Mouse (Mus musculus) retina, embryonic 14.5 days (tissue): ENCODE measurements at regions not wholly inside any gene's neighbourhood (a gene's known extent, or its start where the extent isn't known, plus 50 kb on each side); places are given as distances from the start of the nearest gene placed in this dataset.
"Not testable (repeated sequence)": the region's sequence is repeated elsewhere in the genome, so short reads cannot be mapped to it uniquely, and the experiment has no call there.

Experiments
- DNase-seq: peaks from one replicate; pipeline ENCODE4 v3.0.0-alpha.2; 2015; ENCODE audit warnings: low spot score

DNA sequence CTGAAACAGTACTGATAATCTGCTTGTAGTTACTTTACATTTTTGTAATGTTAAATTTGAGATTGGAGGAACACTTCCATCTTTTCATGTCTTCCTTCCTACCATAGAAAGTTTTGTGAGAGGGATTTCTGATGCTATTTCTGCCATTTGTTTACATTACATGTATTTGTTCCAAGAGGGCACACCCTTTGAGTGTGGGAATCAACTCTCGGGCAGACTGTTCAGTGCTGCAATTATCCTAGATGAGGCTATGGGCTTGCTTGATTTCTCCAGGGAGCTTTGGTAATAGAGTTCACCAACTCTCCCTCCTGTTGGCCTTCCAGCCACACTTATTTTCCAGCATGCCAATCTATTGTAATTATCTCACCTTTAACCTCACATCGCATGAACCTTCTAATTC lies 52.4 kb downstream of the Gm13691 start:
- DNase-seq, result no peak

DNA sequence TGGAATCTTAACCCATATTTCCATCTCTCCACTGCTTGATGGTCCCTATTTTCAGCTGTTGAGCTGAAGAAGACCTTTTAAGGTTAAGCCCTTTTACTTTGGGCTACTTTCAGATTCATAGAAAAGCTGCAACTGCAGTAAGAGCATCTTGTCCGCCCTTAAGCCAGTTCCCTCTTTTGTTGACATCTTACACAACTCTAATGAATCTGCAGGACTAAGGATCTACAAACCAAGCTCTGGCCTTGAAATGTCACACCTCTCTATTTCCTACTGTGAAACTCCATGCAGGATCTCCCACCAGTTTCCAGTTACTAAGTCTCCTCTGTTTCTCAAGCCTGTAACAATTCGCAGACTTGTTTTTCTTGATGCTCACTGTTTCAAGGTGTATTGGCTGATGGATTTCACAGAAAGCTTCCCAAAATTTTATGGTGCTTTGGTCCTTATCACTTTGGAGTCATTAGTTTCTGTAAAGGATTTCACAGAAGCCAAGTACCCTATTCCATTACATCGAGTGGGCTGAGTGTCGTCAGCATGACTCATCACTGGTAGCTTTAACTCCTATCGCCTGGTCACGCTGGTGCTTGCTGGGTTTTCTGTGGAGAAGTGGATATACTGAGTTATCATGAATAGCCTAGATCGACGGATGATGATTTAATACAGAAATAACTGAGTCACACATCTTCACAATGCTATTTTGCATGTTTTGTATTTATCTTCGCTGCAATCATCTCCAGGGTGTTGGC lies 58.2 kb downstream of the Gm13691 start:
- no peak for DNase-seq

DNA sequence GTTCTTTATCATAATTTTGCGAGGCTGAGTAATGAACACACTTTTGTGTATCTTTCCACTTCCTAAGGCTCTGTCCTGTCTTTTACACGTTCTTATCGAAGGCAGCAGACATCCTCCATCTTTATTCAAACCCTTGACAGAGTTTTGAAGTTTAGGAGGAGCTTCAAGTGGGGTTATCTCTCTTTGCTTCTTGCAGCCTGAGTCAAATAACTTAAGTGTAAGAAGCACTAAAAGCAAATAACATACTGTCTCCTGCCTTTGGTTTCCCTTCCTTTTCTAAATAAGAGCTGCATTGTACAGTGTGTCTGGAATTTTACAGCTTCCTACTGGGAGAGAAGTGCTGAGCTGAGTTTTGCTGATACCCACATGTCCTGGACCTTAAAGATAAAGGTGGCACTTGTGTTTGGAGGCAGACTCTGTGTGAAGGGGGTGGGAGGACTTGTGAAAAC lies 61.6 kb downstream of the Gm13691 start:
- DNase-seq, result no peak

DNA sequence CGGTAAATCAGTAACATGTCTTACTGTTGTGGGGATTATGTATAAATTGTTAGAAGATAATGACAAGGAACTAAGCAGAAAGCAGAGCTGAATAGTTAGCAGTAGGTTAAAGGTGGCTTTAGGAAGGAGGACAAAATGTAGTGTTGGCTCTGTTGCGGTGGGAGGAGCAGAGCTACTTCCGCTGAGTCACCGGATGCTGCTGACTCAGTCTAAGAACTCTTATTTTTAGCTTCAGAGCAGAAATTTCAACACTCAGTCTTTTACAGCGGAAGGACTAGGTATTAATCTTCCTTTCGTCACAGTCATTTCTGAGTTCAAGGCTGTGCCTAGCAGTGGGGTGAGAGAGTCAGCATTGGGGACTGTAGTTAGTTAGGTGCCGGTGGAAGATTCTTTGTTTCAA lies 68.9 kb downstream of the Gm13691 start:
- DNase-seq, result no peak

DNA sequence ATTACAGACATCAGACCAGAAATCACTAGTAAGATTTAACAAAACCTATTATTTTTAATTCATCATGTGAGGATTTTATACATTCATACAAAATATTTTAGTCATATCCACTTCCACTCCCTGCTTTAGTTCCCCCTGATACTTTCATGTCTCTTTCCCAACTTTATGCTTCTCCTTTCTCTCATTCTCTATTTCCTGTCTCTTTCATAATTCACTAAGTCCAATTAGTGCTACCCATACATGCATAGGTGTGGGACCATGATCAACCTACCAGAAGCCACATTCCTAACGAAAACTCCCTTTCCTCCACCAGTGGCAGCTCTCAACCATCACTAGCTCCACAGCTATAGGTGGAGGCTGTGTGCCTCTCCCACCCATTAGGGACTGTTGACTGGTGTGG lies 70.9 kb downstream of the Gm13691 start:
- no peak for DNase-seq

DNA sequence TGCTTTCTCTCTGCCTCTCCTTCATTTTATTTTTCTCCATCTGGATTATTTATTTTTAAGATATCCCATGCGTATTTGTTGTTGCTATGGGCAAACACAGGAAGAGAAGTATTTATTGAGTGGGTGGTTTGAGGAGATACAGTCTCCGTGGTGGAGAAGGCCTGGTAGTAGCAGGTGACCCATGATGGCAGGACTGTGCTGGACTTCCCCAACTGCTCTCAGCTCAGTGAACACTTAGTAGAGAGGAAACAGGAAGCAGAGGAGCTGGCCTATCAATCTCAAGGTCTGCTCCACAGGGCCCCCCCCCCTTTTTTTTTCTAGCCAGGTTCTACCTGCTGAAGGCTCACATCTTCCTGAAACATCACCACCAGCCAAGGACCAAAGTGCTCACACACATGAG lies 74.0 kb downstream of the Gm13691 start:
- DNase-seq, result no peak

DNA sequence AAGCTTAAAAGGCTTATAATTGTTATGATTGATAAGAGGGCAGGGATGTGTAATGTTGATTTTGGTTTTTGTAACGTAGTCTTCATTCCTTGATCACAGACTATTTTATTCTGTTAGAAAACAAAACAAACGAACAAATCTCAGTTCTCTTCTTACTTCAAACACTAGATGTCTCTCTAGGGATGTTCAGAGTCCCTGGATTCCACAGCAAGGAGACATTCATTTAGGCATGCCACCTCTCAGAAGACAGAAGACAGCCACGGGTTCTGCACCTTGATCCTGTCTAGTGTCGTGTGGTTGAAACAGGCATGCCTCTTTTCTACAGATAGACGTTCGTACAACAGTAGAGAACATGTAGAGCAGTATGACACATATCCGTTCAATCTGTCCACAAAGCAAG lies 74.7 kb downstream of the Gm13691 start:
- DNase-seq, result no peak

DNA sequence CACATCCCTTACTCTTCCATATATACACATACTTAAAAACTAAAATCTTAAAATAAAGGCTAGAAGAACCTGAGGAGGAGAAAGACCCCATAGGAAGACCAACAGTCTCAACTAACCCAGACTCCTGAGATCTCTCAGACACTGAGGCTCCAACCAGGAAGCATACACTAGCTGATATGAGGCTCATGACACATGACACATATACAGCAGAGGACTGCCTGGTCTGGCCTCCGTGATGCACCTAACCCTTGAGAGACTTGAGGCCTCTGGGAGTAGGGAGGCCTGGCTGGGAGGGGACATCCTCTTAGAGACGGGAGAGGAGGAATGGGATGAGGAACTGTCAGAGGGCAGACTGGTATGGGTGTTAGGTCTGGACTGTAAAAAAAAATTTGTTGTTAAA lies 75.4 kb downstream of the Gm13691 start:
- DNase-seq, result no peak

DNA sequence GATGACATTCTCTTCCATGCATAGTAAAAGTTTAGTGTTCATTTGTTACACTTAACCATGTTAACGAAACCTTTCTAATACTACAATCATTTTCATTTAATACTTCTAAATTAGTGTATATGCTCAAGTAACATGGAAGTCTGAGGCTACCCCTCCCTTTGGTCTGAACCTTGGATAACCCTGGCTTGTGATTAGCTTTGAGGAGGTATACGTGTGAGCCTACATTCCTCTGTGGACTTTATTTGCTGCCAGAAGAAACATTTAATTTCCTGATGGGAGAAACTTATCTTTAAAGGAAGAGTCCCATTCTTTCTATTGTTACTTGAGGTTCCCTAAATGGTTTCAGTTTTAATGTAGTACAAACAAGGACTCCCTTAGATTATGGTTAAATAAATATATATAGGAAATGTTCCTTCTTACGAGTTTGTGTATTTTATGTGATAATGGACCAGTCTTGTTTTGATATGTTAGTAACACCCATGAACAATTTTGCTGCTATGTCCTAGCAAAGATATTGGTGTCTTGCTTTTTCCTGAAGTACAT lies 75.9 kb downstream of the Gm13691 start:
- DNase-seq, result no peak

DNA sequence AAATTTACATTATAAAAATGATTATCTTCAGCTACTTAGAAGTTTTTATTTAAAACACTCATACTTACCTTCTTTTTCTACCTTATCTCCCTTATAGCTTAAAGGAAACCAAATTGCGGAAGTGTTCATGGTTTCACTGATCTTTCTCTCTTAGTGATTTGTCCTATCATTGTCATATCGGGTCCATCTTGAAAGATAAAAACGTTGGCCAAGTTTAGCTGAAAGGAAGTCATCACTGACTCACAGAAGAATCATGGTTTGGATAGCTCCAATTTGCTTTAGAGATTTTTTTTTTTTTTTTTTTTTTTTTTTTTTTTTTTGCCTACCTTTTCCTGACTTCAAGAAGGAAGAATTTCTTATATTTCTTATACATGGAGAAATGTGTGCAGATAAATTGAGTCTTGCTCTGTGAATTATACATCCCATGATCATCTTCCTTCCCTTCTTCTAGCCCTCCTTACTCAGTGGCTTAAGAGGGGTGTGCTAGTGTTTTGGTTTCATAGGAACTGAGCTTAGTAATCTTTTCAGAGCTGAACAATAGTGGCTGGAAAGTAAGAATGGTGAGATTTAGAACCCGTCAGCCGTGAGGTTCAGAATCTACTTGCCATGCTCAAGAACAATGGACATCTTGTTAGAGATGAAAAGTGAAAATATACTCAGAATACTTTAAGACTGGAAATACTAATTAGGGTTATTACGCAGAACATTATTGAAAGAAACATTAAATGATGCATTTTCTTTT lies 76.6 kb downstream of the Gm13691 start:
- DNase-seq, result no peak

DNA sequence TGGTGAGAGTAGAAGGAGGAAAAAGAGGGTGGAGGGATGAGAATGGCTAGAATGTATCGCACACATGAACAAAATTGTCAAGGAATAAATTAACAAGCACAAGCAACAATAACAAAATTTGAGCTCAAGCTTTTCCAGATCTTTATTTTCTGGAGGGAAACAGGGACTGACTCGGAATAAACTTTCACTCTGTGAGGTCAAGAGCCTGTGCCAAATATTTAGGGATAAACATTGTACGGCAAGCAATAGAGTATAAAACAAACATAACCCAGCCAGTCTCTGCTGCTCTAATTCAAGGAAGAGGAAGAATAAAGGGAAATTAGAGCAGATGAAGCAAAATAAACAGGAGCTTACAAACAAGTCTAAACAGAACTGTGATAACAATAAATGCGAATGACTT lies 78.3 kb downstream of the Gm13691 start:
- no peak for DNase-seq

DNA sequence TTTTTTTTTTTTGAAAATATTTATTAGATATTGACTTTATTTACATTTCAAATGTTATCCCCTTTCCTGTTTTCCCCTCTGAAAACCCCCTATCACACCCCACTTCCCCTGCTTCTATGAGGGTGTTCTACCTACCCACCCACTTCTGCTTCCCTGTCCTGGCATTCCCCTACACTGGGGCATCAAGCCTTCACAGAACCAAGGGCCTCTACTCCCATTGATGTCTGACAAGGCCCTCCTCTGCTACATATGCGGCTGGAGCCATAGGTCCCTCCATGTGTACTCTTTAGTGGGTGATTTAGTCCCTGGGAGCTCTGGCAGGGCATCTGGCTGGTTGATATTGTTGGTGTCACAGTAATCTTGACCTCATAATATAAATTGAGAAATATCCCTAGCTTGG lies 79.1 kb downstream of the Gm13691 start:
- DNase-seq, result not testable (repeated sequence)

DNA sequence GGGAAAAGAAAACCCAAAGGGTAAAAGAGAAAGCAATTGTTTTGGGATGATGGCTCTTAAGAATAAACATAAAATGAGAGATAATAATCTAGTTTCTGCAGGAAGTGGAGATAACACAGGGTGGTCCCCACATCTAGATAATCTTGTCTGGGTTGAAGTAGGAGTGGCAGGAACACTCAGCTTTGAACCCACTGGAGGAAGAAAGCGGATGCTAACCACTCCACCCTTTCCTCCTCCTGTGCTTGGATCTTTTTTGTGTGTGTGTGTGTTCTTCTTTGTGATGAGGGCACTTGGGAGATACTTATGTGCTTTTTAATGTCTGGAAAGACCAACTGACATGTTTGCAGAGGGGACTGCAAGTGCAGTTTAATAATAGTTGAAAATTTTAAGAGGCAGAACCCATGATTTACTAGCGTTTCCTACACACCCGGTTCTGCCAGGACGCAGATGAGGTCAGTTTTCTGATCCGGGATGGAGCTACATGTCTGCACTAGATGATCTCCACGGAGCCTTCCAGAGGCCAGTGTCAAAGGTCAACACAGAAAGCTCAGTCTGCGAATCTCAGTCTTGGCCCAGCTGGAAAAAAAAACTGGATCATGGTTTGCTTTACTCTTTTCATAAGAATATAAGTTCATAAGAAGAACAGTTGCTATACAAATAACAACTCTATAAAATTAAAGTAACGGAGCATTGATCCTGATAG lies 82.7 kb downstream of the Gm13691 start:
- DNase-seq, result no peak

DNA sequence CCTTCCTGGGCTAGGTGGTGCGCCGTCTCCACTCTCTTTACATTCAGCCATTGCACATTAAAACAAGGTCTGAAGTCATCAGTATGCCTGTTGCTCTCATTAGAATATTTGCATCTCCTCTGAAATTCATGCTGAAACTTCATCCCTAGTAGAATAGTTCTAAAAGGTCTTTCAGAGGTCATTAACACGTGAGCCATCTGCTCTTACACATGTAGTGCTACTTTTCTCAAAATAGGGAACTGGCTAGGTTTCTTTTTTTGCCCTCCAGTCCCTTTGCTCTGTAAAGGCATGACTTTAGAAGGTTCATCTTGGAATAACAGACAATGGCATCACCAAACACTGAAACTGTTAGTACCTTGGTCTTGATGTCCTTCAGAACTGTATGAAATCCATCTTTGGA lies 85.6 kb downstream of the Gm13691 start:
- no peak for DNase-seq

DNA sequence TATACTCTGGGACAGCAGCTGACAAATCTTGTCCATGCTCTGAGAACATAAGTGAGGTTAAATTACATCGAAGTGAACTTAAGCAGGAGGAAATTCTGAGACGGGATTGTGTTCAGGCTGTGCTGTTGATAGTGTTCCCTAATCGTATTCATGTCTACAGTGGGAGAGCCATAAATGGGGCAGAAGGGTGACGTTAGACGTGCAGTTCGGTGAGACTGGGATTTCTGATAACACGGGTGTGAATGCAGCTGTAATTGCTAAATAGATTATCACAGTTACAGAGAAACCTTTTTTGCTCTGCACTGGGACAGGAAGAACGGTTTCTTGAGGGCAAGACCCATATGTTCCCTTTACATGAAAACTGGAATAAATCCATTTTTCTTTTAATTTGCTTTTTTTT lies 88.9 kb downstream of the Gm13691 start:
- no peak for DNase-seq

DNA sequence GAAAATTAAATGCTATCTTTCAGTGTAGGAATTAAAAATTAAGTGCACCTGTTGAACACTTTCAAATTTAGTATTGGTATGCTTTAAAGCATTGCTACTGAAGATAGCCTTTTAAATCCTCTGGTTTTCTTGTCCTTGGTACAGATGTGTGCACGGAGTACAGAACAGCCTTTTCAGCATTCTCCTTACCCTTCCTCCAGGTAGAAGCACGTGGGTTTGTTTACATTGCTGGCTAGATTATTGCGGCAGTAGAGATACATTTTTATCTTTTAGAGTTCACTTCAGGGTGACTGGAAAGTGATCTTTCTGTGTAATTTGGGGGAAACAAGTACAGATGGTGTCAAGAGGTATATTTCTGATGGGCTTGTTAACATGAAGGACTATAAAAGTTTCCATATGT lies 89.9 kb downstream of the Gm13691 start:
- no peak for DNase-seq

DNA sequence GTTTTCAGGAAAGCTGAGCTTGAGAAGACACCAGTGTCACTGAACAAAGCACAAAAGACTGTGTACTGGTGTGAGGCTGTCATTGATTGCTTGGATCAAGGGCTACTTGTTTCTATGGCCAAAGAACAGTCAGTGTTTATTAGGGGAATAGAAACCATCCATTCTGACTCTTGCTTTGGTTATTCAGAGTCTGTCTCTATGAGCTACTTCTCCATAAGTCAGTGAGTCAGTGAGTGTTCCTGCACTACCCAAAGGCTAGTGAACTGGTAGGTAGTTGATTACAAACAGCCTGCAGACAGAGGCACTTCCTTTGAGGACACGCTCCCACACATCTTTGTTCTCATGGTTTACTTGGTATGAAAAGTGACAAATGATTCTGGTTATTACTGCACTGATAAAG lies 104.4 kb downstream of the Gm13691 start:
- DNase-seq, result no peak

DNA sequence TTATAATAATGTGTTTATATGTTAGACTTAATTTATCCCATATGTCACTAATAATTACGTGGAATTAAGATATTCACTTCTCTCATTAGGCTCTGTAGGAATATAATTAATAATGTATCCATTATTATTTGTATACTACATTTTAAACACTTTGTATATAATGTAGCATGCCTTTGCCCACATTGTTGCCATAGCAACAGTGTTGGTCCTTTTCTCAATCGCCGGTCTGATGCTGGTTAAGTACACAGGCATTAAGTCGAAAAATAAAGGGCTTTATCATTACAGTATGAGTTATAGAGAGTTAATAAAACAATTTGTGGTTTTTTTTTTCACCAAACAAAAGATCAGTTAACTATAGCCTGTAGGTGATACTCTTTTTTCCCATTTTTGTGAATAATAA lies 108.4 kb downstream of the Gm13691 start:
- no peak for DNase-seq

DNA sequence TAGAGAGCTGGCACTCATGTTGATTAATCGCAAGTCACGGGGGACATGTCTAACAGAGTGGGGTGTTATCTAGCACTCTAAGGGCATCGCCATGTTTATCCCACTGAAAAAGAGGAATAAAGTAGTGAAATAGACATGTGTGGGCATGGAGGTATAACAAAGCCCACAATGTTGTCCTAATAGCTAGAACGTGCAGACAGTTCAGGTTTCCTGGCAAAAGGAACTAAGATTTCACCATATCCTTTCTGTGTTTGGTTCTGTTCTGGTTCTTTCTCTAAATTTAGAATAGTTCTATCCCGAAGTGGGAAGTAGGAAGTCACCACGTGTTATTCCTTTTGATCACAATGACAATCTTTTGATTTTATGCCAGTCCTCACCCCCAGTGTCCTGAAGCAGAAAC lies 123.2 kb downstream of the Gm13691 start:
- DNase-seq, result no peak

DNA sequence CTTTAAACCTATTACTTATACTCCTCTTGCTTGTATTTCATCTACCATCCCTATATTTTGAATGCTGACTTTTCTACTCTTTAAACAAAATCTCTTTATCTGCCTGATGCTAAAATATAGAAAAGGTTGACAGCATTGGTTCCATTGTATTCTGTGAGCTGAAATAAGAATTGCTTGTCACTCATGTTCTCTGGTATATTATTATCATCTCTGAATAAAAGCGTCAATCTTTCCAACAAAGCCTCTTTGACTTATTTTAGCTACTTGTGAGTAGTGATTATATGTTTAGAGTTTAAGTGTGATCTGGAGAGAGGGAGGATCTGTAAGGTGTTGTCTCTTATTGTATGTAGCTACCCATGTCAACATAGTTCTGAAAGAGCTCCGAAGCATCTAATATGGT lies 129.5 kb downstream of the Gm13691 start:
- no peak for DNase-seq

DNA sequence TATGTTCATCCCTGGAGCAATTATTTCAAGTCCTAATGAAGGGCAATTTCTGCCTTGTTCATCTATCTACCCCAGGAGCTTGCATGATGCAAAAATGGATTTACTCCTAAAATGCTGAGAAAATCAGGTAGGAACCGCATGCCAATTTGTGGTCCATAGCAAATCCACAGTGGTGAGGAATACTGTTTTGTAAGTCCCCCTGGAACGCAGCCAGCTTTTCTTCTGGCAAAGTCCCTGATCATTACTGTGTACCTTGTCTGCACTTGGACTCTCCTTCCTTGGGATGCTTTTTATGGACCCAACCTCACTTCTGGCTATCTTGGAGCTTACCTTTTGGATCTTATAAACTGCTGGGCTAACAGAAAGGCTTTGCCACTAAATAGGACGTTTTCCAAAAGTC lies 137.2 kb downstream of the Gm13691 start:
- no peak for DNase-seq

DNA sequence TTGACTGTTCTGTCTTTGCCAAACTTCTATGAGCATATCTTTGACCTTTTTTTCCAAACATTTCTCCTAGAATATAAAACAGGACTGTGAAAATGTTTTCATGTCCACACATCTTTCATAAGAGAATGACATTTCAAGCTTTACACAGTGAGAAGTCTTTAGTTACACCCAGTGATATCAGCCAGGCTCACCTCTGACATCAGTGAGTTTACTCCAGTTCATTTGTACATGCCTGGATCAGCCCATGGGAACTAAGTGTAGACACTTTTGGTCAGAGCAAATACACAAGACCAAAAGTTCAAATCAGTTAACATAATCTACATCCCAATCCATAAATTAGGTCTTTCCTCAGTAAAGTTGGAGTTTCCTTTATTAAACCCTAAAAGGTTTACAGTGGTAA lies 171.4 kb downstream of the Gm13691 start:
- DNase-seq, result no peak

DNA sequence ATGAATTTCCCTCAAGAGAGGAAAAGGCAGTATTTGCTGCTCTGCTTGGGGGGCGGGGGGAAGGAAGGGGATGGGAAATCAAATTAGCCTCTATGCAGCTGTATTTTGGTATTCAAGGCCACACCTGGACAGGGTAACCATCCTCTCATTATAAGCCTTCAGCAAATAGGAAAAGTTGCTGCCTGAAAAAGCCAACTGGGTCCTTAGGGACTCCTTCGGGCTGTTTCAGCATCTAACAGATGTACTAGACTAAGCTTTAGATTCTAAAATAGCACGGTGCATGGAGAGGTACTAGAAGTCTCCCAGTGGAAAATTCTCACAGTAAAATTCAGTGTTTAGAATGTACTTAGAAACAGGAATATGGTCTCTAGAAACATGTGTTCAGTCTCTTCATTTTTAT lies 183.1 kb downstream of the Gm13691 start:
- no peak for DNase-seq
